Mouse (Mus musculus): ENCODE data around the gene Tnfrsf11a. TPM values are rescaled to one million over a fixed set of nuclear protein-coding genes. Genes with fewer than 3 reads are reported as not detected.
"Not testable (repeated sequence)": the region's sequence is repeated elsewhere in the genome, so short reads cannot be mapped to it uniquely, and the experiment has no call there.

The Tnfrsf11a gene
- total and polyA plus RNA-seq, 2 experiments: 0.45 to 1.2 TPM

DNA sequence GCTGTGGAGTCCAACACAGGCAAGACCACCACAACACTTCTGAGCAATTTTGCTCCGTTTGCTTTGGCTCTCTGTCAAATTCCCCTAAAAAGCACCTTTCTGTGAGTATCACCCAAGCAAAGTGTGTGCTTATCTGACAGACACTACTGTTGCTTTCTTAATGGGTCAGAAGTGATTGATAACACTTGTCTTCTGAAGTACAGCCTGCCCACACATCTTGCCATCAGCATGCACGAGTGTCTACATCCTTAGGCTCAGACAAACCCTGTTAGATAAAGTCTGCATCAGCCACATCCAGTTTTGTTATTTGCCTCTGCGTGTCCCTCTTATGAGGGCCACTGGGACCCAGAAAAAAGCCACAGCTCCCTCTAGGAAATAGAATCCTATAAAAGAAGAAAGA is 23.8 kb downstream of the Tnfrsf11a start:
- no peaks in the 10 kb centered on the region for H3K4me1 ChIP-seq (ENCODE audit: control insufficient read depth, insufficient read depth, low read length)
- H3K27ac ChIP-seq (replicated peaks; ENCODE audit: insufficient read depth, low read depth, low read length): no peak overlapping the region
- no peaks in the 10 kb centered on the region for H3K79me2 ChIP-seq (ENCODE audit: control insufficient read depth, insufficient read depth, low read length)
- no peak overlapping the region for H3K9ac ChIP-seq (ENCODE audit: low read depth, low read length)
- no peaks in the 10 kb centered on the region for H3K27me3 ChIP-seq (ENCODE audit: control insufficient read depth, insufficient read depth, low read length)
- no peaks in the 10 kb centered on the region for H3K36me3 ChIP-seq (ENCODE audit: control insufficient read depth, insufficient read depth, low read length)
- no peak overlapping the region for H3K4me3 ChIP-seq (ENCODE audit: insufficient read depth, low read depth, low read length)
- DNase-seq (ENCODE audit: extremely low read depth, low read depth, low spot score): no peak
- WGBS: 79% methylated on average over 3 of the region's 3 CpGs
- no peak for TF ChIP-seq CTCF (IDR thresholded peaks at IDR 0.05; ENCODE audit: low read depth, low read length)
- TF ChIP-seq POLR2A (IDR thresholded peaks at IDR 0.05; ENCODE audit: extremely low read depth, insufficient read depth, low read length): no peak

DNA sequence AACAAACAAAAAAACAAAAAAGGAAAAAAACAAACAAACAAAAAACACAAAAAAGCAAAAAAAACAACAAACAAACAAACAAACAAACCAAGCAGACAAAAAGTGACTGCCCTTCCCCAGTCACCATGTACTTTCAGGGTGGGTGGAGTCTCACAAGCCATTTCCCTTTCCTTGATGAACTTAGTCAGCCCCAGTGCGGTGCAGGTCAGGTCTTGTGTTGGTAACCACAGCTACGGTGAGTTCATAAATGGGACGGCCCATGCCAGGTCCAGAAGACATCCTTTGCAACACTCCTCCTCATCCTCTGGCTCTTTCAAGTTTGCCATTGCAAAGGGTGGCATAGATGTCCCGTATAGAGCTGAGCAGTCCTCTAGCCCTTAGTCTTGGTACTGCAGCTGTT is 25.0 kb downstream of the Tnfrsf11a start:
- H3K79me2 ChIP-seq (ENCODE audit: control insufficient read depth, insufficient read depth, low read length): no peaks in the 10 kb centered on the region
- H3K9ac ChIP-seq (ENCODE audit: low read depth, low read length): no peak overlapping the region
- TF ChIP-seq CTCF (IDR thresholded peaks at IDR 0.05; ENCODE audit: low read depth, low read length): no peak
- H3K27ac ChIP-seq (replicated peaks; ENCODE audit: insufficient read depth, low read depth, low read length): no peak overlapping the region
- WGBS: 85% methylated on average over 4 of the region's 4 CpGs
- DNase-seq (ENCODE audit: extremely low read depth, low read depth, low spot score): no peak
- H3K4me1 ChIP-seq (ENCODE audit: control insufficient read depth, insufficient read depth, low read length): no peaks in the 10 kb centered on the region
- H3K27me3 ChIP-seq (ENCODE audit: control insufficient read depth, insufficient read depth, low read length): no peaks in the 10 kb centered on the region
- no peak overlapping the region for H3K4me3 ChIP-seq (ENCODE audit: insufficient read depth, low read depth, low read length)
- no peaks in the 10 kb centered on the region for H3K36me3 ChIP-seq (ENCODE audit: control insufficient read depth, insufficient read depth, low read length)

DNA sequence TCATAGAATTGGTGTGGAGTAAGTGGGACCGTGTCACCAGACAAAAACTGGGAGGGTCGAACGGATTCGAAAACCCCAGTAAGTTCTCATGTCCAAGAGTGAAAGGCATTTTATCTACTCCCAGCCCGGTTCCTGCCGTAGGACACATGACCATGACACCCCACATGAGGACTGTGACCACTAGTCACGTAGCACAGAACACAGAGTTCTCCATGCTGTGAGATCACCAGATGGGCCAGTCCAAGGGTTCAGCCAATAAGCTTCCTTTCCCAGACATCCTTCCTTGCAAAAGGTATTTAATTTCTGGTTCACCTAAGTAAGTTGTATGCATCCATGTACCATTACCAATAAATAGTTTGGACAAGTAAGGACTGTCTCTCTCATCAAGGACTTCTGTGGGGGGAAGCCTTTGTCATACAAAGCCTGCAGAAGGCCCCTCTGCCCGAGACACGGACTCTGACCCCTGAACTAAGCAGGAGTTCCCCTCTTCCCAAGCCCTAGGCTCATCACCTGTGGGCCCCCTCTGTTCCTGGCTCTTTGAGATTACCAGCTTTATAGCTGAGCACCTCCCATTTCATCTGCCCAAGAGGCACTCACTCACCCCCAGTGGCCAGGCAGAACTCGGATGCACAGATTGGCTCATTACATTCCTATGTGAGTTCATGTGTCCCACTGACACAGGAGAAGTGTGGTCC is 26.7 kb downstream of the Tnfrsf11a start:
- Histone ChIP-seq H3K27me3 (ENCODE audit: control insufficient read depth, insufficient read depth, low read length) (no peaks in the 10 kb centered on the region), H3K27ac (replicated peaks; ENCODE audit: insufficient read depth, low read depth, low read length) (no peak overlapping the region), H3K4me3 (ENCODE audit: insufficient read depth, low read depth, low read length) (no peak overlapping the region), H3K4me1 (ENCODE audit: control insufficient read depth, insufficient read depth, low read length) (no peaks in the 10 kb centered on the region), H3K9ac (ENCODE audit: low read depth, low read length) (no peak overlapping the region), H3K36me3 (ENCODE audit: control insufficient read depth, insufficient read depth, low read length) (no peaks in the 10 kb centered on the region), H3K79me2 (ENCODE audit: control insufficient read depth, insufficient read depth, low read length) (no peaks in the 10 kb centered on the region)
- TF ChIP-seq POLR2A (IDR thresholded peaks at IDR 0.05; ENCODE audit: extremely low read depth, insufficient read depth, low read length) (no peak), CTCF (IDR thresholded peaks at IDR 0.05; ENCODE audit: low read depth, low read length) (no peak)
- WGBS: 93% methylated on average over 10 of the region's 10 CpGs
- DNase-seq (ENCODE audit: extremely low read depth, low read depth, low spot score): no peak

- DNase-seq (ENCODE audit: extremely low read depth, low read depth, low spot score); H3K4me1 ChIP-seq (ENCODE audit: control insufficient read depth, insufficient read depth, low read length); H3K36me3 ChIP-seq (ENCODE audit: control insufficient read depth, insufficient read depth, low read length); H3K9ac ChIP-seq (ENCODE audit: low read depth, low read length); H3K4me3 ChIP-seq (ENCODE audit: insufficient read depth, low read depth, low read length); H3K79me2 ChIP-seq (ENCODE audit: control insufficient read depth, insufficient read depth, low read length); H3K27ac ChIP-seq (replicated peaks; ENCODE audit: insufficient read depth, low read depth, low read length); H3K27me3 ChIP-seq (ENCODE audit: control insufficient read depth, insufficient read depth, low read length): not testable (repeated sequence)
Measured at GRCm38 (mm10) chr1:105812027-105812426, 31.5 kb downstream of the Tnfrsf11a start.

DNA sequence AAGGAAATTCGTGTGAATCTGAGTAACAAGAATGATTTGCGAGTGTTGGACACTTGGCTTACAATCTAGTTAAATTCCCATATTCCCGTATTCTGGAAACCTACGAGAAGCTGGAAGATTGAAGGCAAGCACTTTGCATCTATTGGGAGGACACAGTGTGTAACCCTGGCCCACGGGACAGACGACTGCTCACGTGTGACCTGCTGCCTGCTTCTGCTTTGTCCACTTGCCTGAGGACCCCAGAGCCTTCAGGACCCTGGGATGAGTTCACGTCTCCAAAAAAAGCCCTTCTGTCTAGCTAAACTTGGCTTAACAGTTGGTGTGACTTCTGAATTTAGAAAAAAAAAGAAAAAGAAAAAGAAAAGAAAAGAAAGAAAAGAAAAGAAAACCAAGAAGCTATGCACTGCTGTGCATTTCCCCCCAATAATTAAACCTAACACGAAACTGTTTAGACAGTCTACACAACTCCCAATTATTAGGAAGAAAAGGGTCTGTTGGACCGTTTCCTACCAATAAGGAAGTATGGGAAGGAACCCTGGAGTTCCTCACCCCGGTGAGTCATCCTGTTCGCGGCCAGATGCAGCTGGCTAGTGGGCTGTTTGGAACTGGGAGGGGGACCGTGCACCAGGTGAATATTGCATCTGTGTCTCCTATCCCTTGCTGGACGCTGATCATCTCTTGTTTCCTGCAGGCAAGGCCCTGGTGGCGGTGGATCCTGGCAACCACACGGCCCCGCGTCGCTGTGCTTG is 32.6 kb downstream of the Tnfrsf11a start:
- 82% methylated on average over 20 of the region's 20 CpGs for WGBS
- Histone ChIP-seq H3K4me1 (ENCODE audit: control insufficient read depth, insufficient read depth, low read length) (no peaks in the 10 kb centered on the region), H3K4me3 (ENCODE audit: insufficient read depth, low read depth, low read length) (no peak overlapping the region), H3K79me2 (ENCODE audit: control insufficient read depth, insufficient read depth, low read length) (no peaks in the 10 kb centered on the region), H3K36me3 (ENCODE audit: control insufficient read depth, insufficient read depth, low read length) (no peaks in the 10 kb centered on the region), H3K27ac (replicated peaks; ENCODE audit: insufficient read depth, low read depth, low read length) (no peak overlapping the region), H3K27me3 (ENCODE audit: control insufficient read depth, insufficient read depth, low read length) (no peaks in the 10 kb centered on the region), H3K9ac (ENCODE audit: low read depth, low read length) (no peak overlapping the region)
- no peak for DNase-seq (ENCODE audit: extremely low read depth, low read depth, low spot score)
- TF ChIP-seq CTCF (IDR thresholded peaks at IDR 0.05; ENCODE audit: low read depth, low read length): no peak

GRCm38 (mm10) chr1:105813709-105814061 is 33.2 kb downstream of the Tnfrsf11a start:
- Histone ChIP-seq H3K27me3 (ENCODE audit: control insufficient read depth, insufficient read depth, low read length) (no peaks in the 10 kb centered on the region), H3K4me3 (ENCODE audit: insufficient read depth, low read depth, low read length) (no peak overlapping the region), H3K79me2 (ENCODE audit: control insufficient read depth, insufficient read depth, low read length) (no peaks in the 10 kb centered on the region), H3K27ac (replicated peaks; ENCODE audit: insufficient read depth, low read depth, low read length) (no peak overlapping the region), H3K9ac (ENCODE audit: low read depth, low read length) (no peak overlapping the region), H3K4me1 (ENCODE audit: control insufficient read depth, insufficient read depth, low read length) (no peaks in the 10 kb centered on the region), H3K36me3 (ENCODE audit: control insufficient read depth, insufficient read depth, low read length) (no peaks in the 10 kb centered on the region)
- no peak for DNase-seq (ENCODE audit: extremely low read depth, low read depth, low spot score)
- TF ChIP-seq CTCF (IDR thresholded peaks at IDR 0.05; ENCODE audit: low read depth, low read length) (no peak), POLR2A (IDR thresholded peaks at IDR 0.05; ENCODE audit: extremely low read depth, insufficient read depth, low read length) (no peak)
- 85% methylated on average over 11 of the region's 11 CpGs for WGBS

Measured in liver, adult 2 months (tissue).